Mouse (Mus musculus) liver, embryonic 16.5 days (tissue): ENCODE measurements around the gene Sorcs2. TPM values are rescaled to one million over a fixed set of nuclear protein-coding genes. Genes with fewer than 3 reads are reported as not detected.

Experiments used
- ATAC-seq: fragments of 200-750 bp; cut with Nextera tagmentation; 2 replicates; pipeline ENCODE4 v1.8.0; 2017; ENCODE audit warnings: low read depth, mild to moderate bottlenecking, moderate number of reproducible peaks, moderate library complexity
- H3K27ac ChIP-seq: fragments of 300-500 bp; sonication (generic); 2 replicates; pipeline ENCODE4 v1.5.1; 2014; ENCODE audit warnings: mild to moderate bottlenecking, low read length
- H3K27me3 ChIP-seq: fragments of 300-500 bp; sonication (generic); 2 replicates; pipeline ENCODE4 v1.6.1; 2014; ENCODE audit warnings: low read depth, low read length, mixed read lengths; ENCODE audit not compliant: control insufficient read depth, insufficient read depth
- H3K36me3 ChIP-seq: fragments of 300-500 bp; sonication (generic); 2 replicates; pipeline ENCODE4 v1.6.1; 2014; ENCODE audit warnings: mild to moderate bottlenecking; ENCODE audit not compliant: control insufficient read depth, insufficient read depth
- H3K4me1 ChIP-seq: fragments of 300-500 bp; sonication (generic); 2 replicates; pipeline ENCODE4 v1.6.1; 2014; ENCODE audit warnings: low read depth, low read length, mixed read lengths; ENCODE audit not compliant: control insufficient read depth
- H3K4me2 ChIP-seq: fragments of 300-500 bp; sonication (generic); 2 replicates; pipeline ENCODE4 v1.6.1; 2014; ENCODE audit warnings: low read depth, low read length, mixed read lengths
- H3K4me3 ChIP-seq: fragments of 300-500 bp; sonication (generic); 2 replicates; pipeline ENCODE4 v1.5.1; 2014; ENCODE audit warnings: low read depth, mild to moderate bottlenecking, low read length
- H3K9ac ChIP-seq: fragments of 300-500 bp; sonication (generic); 2 replicates; pipeline ENCODE4 v1.6.1; 2014; ENCODE audit warnings: low read depth, low read length
- H3K9me3 ChIP-seq: fragments of 300-500 bp; sonication (generic); replicated peaks from 2 replicates; pipeline ENCODE4 v1.6.1; 2016; ENCODE audit warnings: low read length; ENCODE audit not compliant: control insufficient read depth
- WGBS: fragments of 180-500 bp; shearing (Covaris S2); extraction: QIAGEN DNeasy Blood & Tissue Kit; methylation state at CpG from one replicate; pipeline ENCODE4 v1.1.7; 2014; ENCODE audit not compliant: insufficient replicate concordance; 5-methylcytosine and 5-hydroxymethylcytosine counted together
- polyA plus RNA-seq: library from polyadenylated mRNA; unstranded; fragments of >200 nt; fragmentation: Nextera tagmentation; extraction: Ambion mirVana; gene quantifications from 2 replicates; pipeline ENCODE4 v1.2.1, GENCODE M21; 2015

The Sorcs2 gene
- polyA plus RNA-seq, 1 experiment from 2014 or later: 0.99 TPM

DNA sequence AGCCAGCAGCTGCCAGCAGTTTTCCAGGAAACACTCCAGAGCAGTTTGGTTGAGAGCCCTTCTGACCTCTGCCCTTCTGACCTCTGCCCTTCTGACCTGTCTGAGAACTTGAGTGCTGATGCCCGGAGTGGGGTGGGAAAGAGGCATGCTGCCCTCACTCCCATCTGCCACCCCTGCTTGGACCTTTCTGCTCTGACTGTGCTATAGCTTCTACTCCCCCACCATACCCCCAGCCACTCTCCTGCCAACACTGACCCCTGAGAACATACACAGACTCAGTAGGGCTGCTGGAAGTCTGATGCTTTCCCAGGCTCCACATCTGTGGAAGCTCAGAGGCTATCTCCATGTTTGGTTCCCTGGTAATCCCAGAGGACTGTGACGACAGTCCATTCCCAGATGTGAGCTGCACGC lies 277.0 kb downstream of the Sorcs2 start:
- 37% methylated on average over 3 of the region's 3 CpGs for WGBS
- H3K4me2 ChIP-seq: no peak overlapping the region
- H3K4me3 ChIP-seq: no peak overlapping the region
- H3K27me3 ChIP-seq: no peaks in the 10 kb centered on the region
- no peaks in the 10 kb centered on the region for H3K36me3 ChIP-seq
- ATAC-seq: no peak
- H3K9me3 ChIP-seq: no peaks in the 10 kb centered on the region
- H3K4me1 ChIP-seq: no peaks in the 10 kb centered on the region
- H3K9ac ChIP-seq: no peak overlapping the region
- no peak overlapping the region for H3K27ac ChIP-seq

DNA sequence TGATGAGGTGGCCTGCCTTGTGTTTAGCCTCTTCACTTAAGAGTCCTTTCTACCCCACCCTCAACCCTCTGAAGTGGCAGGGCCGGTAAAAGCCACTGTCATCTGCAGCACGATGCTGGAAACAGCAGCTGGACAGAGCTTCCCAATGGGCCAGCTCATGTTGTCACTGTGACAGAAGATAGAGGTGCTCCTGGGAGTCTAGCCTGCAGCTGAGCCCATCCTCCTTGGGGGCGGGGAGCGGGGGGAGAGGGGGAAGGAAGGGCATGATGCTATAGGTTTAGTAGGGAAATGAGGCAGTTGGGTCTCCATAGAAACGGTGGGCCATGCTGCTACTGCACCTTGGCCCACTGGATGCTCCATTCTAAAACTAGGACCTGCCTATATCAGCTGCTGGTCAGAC lies 279.9 kb downstream of the Sorcs2 start:
- Histone ChIP-seq H3K4me3 (no peak overlapping the region), H3K4me1 (no peaks in the 10 kb centered on the region), H3K4me2 (no peak overlapping the region), H3K27ac (no peak overlapping the region), H3K27me3 (no peaks in the 10 kb centered on the region), H3K9me3 (no peaks in the 10 kb centered on the region), H3K36me3 (no peaks in the 10 kb centered on the region), H3K9ac (no peak overlapping the region)
- 47% methylated on average over 5 of the region's 5 CpGs for WGBS
- ATAC-seq: no peak

DNA sequence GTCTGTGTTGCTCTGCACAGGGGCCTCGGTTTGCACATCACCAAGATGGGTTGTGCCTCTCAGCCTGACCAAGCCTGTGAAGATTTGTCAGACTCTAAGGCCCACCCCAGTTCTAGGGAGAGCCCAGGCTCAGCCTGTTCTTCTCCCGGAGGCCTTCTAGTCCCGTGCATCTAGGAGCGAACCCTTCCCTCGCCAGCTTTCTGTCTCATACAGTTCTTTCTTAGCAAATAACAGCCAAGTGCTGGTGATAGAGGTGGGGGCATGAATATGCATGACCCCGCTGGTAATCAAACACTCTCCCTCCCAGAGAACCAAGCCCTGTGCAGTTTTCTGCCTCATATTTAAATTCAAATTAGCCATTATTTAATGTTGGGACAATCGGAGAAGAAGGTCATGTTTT lies 282.4 kb downstream of the Sorcs2 start:
- no peak overlapping the region for H3K4me3 ChIP-seq
- H3K36me3 ChIP-seq: no peaks in the 10 kb centered on the region
- no peak overlapping the region for H3K9ac ChIP-seq
- no peak overlapping the region for H3K4me2 ChIP-seq
- 49% methylated on average over 7 of the region's 7 CpGs for WGBS
- H3K27ac ChIP-seq: no peak overlapping the region
- no peaks in the 10 kb centered on the region for H3K27me3 ChIP-seq
- no peak for ATAC-seq
- H3K9me3 ChIP-seq: no peaks in the 10 kb centered on the region
- no peaks in the 10 kb centered on the region for H3K4me1 ChIP-seq

DNA sequence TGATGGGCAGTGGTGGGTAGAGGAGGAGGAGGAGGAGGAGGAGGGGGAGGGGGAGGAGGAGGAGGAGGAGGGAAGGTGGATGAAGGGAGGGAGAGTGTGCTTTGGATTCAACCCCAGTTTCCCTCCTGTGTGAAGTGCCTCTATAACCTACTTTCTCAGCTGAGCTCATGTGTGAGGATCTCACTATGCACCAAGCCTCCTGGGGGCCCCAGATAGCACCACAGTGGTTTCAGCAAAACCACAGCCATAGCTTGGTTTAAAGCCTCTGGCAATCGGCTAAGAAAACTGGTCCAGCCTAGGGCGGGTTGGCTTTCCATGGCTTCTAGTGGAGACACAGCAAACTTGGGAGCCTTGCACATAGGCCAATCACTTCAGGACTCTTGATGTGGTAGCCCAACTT lies 284.2 kb downstream of the Sorcs2 start:
- H3K4me2 ChIP-seq: no peak overlapping the region
- WGBS: 37% methylated on average over 2 of the region's 2 CpGs
- H3K4me3 ChIP-seq: no peak overlapping the region
- H3K27ac ChIP-seq: no peak overlapping the region
- no peaks in the 10 kb centered on the region for H3K4me1 ChIP-seq
- H3K36me3 ChIP-seq: no peaks in the 10 kb centered on the region
- H3K9ac ChIP-seq: no peak overlapping the region
- H3K9me3 ChIP-seq: no peaks in the 10 kb centered on the region
- no peaks in the 10 kb centered on the region for H3K27me3 ChIP-seq
- ATAC-seq: no peak

DNA sequence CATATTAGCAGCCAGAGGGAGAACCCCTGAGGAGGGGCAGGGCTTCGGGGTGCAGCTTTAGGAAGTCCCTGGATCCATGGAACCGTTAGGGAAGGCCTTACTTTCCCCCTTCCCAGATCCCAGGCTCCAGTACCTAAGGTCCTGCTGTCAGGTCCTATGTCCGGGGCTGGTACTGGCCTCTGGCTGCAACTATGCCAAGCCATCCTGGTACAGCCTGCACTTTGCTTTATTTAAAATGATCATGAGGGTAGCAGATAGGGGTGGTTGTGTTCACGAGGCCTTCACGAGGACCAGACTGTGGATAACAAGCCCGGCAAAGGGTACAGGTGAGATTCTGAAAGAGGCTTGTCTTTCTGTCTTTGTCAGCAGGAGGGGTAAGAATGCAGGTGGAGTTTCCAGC lies 285.2 kb downstream of the Sorcs2 start:
- H3K4me1 ChIP-seq: no peaks in the 10 kb centered on the region
- H3K9ac ChIP-seq: no peak overlapping the region
- 50% methylated on average over 6 of the region's 6 CpGs for WGBS
- H3K9me3 ChIP-seq: no peaks in the 10 kb centered on the region
- no peaks in the 10 kb centered on the region for H3K27me3 ChIP-seq
- no peaks in the 10 kb centered on the region for H3K36me3 ChIP-seq
- no peak overlapping the region for H3K27ac ChIP-seq
- no peak overlapping the region for H3K4me3 ChIP-seq
- H3K4me2 ChIP-seq: no peak overlapping the region
- no peak for ATAC-seq

DNA sequence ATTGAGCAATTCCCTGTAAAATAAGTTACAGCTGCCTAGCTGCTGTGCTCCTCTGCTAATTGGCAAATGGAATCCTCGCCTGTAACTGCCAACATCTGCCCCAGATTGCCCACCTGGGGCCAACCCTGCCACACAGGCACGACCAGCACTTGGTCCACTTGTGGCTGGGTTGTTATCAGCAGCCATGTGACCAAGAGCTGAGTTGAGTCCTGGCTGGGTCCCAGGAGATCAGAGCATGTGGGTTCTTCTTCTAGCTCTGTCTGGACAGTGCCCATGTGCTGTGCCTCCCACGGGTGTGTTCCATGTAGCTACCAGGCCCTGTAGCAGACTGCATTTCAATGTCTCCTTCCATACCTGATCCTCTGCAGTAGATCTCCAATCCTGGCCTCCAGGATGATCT lies 286.4 kb downstream of the Sorcs2 start:
- 38% methylated on average over 3 of the region's 3 CpGs for WGBS
- Histone ChIP-seq H3K36me3 (no peaks in the 10 kb centered on the region), H3K27ac (no peak overlapping the region), H3K9me3 (no peaks in the 10 kb centered on the region), H3K4me2 (no peak overlapping the region), H3K4me1 (no peaks in the 10 kb centered on the region), H3K4me3 (no peak overlapping the region), H3K9ac (no peak overlapping the region), H3K27me3 (no peaks in the 10 kb centered on the region)
- ATAC-seq: no peak

DNA sequence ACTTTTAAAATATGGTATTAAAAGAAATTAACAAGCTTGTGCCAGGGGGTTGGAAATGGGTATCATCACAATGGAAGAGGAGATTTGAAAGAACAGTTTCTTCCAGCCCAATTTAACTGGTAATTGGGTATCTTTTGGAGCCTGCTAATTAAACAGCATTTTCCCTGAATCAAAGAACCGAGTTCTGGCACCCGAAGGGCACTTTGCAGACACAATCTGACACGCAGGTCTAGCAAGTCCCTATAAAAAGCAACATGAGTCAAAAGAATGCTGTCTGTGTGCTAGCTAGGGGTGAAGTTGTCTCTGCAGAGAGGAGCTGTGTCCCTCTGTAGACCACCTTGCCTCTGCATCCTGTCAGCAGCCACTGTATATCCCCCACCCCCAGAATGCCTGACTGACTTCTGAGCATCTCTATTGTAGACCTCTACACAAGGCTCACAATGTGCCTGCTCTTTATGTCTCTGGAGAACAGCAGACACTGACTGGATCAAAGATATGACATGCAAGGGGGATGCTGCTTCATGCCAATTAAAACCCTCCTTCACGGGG lies 289.5 kb downstream of the Sorcs2 start:
- ATAC-seq: no peak
- H3K4me1 ChIP-seq: no peaks in the 10 kb centered on the region
- no peaks in the 10 kb centered on the region for H3K27me3 ChIP-seq
- H3K4me2 ChIP-seq: no peak overlapping the region
- no peak overlapping the region for H3K4me3 ChIP-seq
- H3K9me3 ChIP-seq: no peaks in the 10 kb centered on the region
- H3K27ac ChIP-seq: no peak overlapping the region
- WGBS: 55% methylated on average over 4 of the region's 4 CpGs
- no peaks in the 10 kb centered on the region for H3K36me3 ChIP-seq
- no peak overlapping the region for H3K9ac ChIP-seq

DNA sequence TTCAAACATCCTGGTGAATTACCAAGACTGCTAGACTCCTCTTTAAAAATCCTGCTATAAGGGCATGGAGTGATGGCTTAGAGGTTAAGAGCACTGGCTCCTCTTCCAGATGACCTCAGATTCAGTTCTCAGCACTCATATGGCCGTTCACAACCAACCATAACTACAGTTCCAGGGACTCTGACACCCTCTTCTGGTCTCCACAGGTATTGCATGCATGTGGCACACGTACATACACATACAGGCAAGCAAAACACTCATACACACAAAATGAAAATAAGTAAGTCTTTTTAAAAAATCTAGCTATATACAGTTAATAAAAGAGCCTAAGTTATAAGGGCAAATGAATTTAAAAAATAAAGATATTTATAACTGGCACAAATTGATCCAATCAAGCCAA lies 294.5 kb downstream of the Sorcs2 start:
- no peak for ATAC-seq
- no peaks in the 10 kb centered on the region for H3K36me3 ChIP-seq
- no peak overlapping the region for H3K4me2 ChIP-seq
- H3K4me3 ChIP-seq: no peak overlapping the region
- H3K27ac ChIP-seq: no peak overlapping the region
- H3K4me1 ChIP-seq: no peaks in the 10 kb centered on the region
- no peak overlapping the region for H3K9ac ChIP-seq
- 55% methylated on average over 2 of the region's 2 CpGs for WGBS
- H3K9me3 ChIP-seq: no peaks in the 10 kb centered on the region
- H3K27me3 ChIP-seq: no peaks in the 10 kb centered on the region

DNA sequence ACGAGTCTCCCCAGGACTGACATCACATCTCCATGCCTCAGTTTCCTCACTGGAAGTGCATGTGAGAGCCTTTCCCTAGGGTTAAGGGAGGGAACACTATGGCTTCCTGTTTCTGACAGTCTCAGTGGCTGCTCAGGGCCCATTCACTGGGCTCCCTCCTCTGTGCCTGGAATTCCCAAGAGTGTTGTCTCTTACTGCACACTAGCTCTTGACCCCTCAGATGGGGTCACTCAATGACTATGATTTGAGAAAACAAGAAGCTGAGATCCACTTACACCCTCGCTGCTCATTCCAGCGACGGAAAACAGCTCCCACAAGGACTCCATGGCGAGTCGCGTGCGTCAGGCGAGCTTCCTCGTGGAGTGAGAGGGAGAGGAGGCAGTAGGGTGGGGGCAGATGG lies 296.8 kb downstream of the Sorcs2 start:
- 57% methylated on average over 10 of the region's 10 CpGs for WGBS
- ATAC-seq: no peak
- no peaks in the 10 kb centered on the region for H3K36me3 ChIP-seq
- no peak overlapping the region for H3K27ac ChIP-seq
- no peaks in the 10 kb centered on the region for H3K9me3 ChIP-seq
- H3K4me2 ChIP-seq: no peak overlapping the region
- no peaks in the 10 kb centered on the region for H3K4me1 ChIP-seq
- H3K9ac ChIP-seq: no peak overlapping the region
- no peak overlapping the region for H3K4me3 ChIP-seq
- H3K27me3 ChIP-seq: no peaks in the 10 kb centered on the region
